Mouse (Mus musculus) urinary bladder, postnatal 36 days (tissue): ENCODE measurements around the gene Vps8.

Experiments
- DNase-seq, 2 experiments: peaks; one replicate each; pipeline ENCODE4 v3.0.0; 2022; ENCODE audit warnings: low spot score in 2 of 2, mixed read lengths in 1 of 2

The Vps8 gene

GRCm38 (mm10) chr16:21550453-21550852, 127.5 kb downstream of the Vps8 start:
- no peak for DNase-seq

- no peak for DNase-seq
Observed at GRCm38 (mm10) chr16:21553506-21553905, 130.6 kb downstream of the Vps8 start.

GRCm38 (mm10) chr16:21562625-21563300, 139.8 kb downstream of the Vps8 start:
- no peak for DNase-seq

- DNase-seq, result no peak
Observed at GRCm38 (mm10) chr16:21563322-21563721, 140.4 kb downstream of the Vps8 start.

- no peak for DNase-seq
Observed at GRCm38 (mm10) chr16:21567093-21567492, 144.2 kb downstream of the Vps8 start.

- DNase-seq, result no peak
Observed at GRCm38 (mm10) chr16:21569952-21570351, 147.0 kb downstream of the Vps8 start.

GRCm38 (mm10) chr16:21570786-21571185, 147.9 kb downstream of the Vps8 start:
- no peak for DNase-seq

- no peak for DNase-seq
Observed at GRCm38 (mm10) chr16:21576000-21576420, 153.1 kb downstream of the Vps8 start.

GRCm38 (mm10) chr16:21589110-21589509, 166.2 kb downstream of the Vps8 start:
- DNase-seq, result no peak

- no peak for DNase-seq
Observed at GRCm38 (mm10) chr16:21590806-21591205, 167.9 kb downstream of the Vps8 start.

GRCm38 (mm10) chr16:21591511-21591910, 168.6 kb downstream of the Vps8 start:
- no peak for DNase-seq

GRCm38 (mm10) chr16:21595539-21595938, 172.6 kb downstream of the Vps8 start:
- DNase-seq, result no peak

- no peak for DNase-seq
Observed at GRCm38 (mm10) chr16:21604354-21604753, 181.4 kb downstream of the Vps8 start.

- DNase-seq, result no peak
Observed at GRCm38 (mm10) chr16:21606249-21607020, 183.5 kb downstream of the Vps8 start.

- DNase-seq, result no peak
Observed at GRCm38 (mm10) chr16:21607021-21607650, 184.2 kb downstream of the Vps8 start.

GRCm38 (mm10) chr16:21607651-21608040, 184.7 kb downstream of the Vps8 start:
- DNase-seq, result no peak

- no peak for DNase-seq
Observed at GRCm38 (mm10) chr16:21608176-21608865, 185.4 kb downstream of the Vps8 start.

- DNase-seq, result no peak
Observed at GRCm38 (mm10) chr16:21610473-21610872, 187.6 kb downstream of the Vps8 start.

GRCm38 (mm10) chr16:21615802-21616201, 192.9 kb downstream of the Vps8 start:
- DNase-seq, result no peak

GRCm38 (mm10) chr16:21620630-21621029, 197.7 kb downstream of the Vps8 start:
- DNase-seq, result no peak

- no peak for DNase-seq
Observed at GRCm38 (mm10) chr16:21625784-21626634, 203.1 kb downstream of the Vps8 start.
